Mouse (Mus musculus) layer of hippocampus, adult 9-10 months (tissue): ENCODE data around the gene Mus81.
A peak's percentile ranks its signal among the peaks of the same experiment; 100 is the strongest.
"Not testable (repeated sequence)": the region's sequence is repeated elsewhere in the genome, so short reads cannot be mapped to it uniquely, and the experiment has no call there.

Source experiments
- DNase-seq: peaks from one replicate; pipeline ENCODE4 v3.0.0; 2022; ENCODE audit warnings: low spot score

The Mus81 gene

DNA sequence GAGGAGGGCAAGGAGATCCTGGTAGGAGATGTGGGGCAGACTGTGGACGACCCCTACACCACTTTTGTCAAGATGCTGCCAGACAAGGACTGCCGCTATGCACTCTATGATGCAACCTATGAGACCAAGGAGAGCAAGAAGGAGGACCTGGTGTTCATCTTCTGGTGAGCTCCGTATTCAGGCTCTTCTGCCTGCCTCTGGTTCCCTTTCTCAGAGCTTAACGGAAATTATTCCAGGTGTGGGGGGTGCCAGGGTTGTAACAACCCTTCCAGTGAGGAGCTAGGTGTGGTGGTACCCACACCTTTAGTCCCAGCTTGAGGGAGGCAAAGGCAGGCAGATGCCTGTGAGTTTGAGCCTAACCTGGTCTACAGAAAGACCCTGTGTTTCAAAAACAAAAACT, 4.4 kb upstream of the Mus81 start:
- DNase-seq, result no peak

- peak; percentile 55 for DNase-seq
These were observed 2.9 kb upstream of the Mus81 start for GRCm38 (mm10) chr19:5490898-5491708.

DNA sequence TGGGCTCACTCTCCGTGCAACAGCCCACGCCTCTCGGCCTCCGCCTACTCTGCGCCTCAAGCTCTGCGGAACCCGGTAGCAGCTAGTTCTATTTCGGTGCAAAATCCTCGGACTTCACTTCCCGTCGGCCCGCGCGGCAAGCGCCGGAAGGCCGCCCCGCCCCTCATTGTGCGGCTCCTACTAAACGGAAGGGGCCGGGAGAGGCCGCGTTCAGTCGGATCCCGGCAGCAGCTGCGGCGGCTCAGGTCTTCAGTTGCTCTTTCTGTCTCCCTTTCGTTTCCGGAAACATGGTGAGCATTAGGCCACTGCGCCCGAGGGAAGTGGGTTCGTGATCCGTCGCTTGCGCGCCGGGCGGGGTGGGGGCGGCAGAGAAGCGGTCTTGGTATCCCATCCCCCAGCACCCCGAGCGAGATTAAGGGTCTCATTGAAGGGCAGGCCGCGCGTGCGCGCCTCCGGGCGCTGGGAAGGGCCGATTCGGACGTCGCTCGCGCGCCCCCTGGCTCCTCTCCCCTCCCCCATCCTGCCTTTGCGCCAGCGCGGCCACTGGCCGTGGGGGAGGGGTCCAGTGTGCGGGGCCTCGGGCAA, 2.2 kb upstream of the Mus81 start, which contains the start of gene Cfl1:
Gene Cfl1 (plus strand): TSS at position 143 of the 585 bp plus-strand sequence.
- peak; percentile 88 for DNase-seq

DNA sequence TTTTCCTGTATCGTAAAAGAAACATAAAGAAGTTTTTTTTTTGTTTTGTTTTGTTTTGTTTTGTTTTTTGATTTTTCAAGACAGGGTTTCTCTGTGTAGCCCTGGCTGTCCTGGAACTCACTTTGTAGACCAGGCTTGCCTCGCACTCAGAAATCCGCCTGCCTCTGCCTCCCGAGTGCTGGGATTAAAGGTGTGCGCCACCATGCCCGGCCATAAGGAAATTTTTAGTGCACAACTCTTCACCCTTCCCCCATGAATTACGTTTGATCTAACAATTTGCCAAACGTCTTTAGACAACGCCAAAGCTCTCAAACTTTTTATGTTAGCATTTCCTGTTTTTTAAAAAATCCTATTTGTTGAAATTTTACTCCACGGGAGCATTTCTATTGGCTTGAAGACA, 1.5 kb upstream of the Mus81 start:
- DNase-seq, result not testable (repeated sequence)

DNA sequence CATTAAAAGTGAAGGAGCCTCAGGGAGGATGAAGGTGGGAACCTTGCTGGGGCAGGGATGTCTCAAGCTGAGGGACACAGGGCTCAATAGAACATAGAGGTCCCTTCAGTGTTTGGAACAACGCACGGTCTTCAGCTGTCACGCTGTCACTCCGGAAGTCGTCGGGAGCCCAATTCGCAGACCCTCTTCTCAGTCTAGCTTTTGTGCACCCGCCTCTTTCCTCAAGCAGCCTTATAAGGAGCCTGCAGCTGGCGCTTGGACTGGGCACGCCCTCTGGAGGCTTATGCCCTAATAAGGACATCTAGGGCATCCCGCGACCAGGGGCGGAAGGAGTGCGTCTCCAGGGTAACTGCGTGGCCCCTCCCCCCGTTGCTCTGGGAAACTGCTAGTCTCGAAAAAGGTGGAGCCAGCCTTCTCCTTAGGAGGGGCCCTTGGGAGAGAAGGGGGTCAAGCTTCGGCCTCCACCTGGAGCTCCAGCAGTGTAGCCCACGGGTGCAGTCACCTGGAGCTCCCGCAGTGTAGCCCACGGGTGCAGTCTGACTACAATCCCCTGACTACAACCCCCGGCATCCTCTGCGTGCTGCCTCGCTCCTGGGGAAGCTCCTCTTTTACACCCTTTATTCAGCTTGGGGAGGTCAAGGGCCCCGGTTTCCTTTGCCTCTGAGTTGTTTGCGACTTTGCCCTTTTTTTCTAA, 823 bp upstream of the Mus81 start:
- peak; percentile 93 for DNase-seq

DNA sequence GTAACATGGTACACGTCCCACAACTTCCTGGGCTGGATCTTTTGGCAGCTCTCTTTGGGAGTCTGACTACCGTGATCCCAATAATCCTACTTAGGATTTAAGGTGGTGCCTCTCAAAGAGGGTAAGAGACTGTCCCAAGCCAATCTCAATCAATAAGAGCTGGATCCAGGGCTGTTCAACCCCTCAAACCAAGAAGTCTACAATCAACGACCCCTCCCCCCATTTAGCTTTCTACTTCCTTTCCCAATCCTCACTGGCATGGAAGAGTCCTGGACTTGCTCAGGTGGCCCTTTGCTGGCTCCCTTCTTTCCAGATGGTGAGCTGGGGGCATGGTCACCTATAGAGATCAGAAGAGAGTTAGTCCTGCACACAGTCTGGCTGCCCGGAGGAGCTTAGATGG, 1.4 kb downstream of the Mus81 start:
- no peak for DNase-seq

DNA sequence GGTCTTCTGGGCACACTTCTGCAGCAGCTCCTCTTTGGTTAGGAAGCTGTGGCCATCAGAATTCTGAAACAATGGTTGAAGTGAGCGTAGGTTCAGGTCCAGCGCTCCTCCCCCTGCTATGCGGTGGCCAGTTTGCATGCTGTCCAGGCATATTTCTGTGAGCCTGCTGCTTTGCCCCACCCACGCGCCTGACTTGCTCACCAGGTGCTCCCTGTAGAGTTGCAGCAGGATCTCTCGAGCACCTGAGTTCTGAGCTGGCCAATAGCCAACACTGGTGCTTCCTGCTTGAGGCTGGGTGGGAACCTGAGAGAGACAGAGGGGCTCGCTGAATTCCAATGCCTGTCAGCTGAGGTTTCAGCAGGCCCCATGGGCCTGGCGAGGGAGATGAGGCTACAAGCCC, 1.9 kb downstream of the Mus81 start:
- DNase-seq, result no peak

- DNase-seq, result no peak
These were observed 2.4 kb downstream of the Mus81 start for GRCm38 (mm10) chr19:5485821-5486220.

DNA sequence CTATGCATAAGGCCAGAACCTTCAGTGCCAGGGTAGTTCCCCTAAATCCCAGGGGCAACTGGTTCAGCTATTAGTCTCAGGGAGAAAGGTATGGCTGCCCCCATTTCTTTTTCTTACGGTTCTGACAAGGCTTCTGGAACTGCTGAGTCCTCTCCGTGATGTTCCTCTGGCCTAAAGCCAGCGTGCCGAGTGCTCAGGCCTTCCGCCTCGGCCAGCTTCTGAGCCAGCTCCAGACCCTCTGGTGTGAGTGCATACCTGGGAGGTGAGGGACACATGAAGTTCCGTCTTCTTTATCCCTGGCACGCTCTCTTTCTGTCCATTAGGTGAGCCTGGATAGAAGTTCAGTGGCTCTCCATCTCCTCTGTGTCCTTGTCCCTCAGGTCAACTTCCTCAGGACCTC, 2.8 kb downstream of the Mus81 start:
- no peak for DNase-seq

DNA sequence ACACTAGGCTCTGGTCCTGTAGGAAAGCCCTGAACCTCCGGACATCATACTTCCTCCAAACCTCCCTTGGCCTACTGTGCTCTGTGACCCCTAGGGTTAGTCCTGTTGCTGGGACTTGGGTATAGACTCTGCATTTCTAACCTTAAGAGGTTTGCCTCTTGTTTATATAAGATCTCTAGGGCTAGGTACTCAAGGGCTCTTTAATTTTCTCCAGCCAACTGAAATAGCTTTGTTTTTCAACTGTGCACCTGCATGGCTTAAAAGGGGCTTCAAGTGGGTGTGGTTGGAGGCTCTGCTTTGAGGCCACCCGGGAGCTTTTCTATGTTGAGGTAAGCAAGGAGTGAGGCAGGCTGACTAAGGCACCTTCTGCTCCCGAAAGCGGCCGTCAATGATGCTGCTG, 3.7 kb downstream of the Mus81 start:
- no peak for DNase-seq

DNA sequence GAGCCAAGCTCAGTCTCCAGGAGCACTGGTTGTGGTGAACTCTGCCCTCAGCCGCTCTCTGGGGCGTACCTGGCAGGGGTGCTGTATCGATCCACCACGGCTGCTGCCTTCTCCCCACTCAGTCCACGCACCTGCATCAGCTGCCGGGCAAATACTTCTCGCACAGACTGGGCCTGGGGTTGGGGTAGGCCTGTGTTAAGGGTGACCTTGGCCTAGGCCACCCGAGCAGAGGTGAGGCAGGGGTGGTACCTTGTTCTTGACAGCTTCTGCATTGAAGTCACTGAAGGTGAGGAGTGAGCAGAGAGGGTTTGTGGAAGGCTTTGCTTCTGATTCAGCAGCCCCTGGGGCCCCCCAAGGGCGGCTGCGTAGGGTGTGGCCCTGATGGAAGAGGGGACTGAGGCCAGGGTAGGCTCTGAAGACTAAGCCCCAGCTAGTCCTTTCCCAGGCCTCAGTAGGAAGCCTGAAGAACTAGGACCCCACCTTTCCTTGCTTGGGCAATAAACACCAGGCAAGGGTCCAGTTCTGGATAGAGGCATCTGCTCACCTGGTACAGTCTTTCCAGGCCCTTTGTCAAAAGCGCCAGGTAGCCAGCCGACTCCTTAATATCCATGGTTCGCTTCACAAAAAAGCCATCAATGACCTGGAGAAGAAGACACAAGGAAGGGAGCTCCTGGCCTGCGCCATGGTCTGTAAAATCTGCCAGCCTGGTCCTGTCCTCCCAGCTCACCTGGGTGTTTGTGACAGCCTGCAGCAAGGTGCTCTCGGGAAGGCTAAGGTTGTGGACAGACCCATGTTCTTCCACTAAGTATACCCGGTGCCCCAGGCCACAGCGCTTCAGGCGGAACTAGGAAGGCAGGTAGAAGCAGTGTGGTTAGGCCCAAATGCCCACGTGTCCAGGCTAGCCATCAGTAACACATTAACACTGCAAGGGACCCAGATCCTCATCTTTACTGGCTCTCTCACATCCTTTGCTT, 4.5 kb downstream of the Mus81 start:
- no peak for DNase-seq

- no peak for DNase-seq
These were observed 6.8 kb downstream of the Mus81 start for GRCm38 (mm10) chr19:5481398-5481797.

DNA sequence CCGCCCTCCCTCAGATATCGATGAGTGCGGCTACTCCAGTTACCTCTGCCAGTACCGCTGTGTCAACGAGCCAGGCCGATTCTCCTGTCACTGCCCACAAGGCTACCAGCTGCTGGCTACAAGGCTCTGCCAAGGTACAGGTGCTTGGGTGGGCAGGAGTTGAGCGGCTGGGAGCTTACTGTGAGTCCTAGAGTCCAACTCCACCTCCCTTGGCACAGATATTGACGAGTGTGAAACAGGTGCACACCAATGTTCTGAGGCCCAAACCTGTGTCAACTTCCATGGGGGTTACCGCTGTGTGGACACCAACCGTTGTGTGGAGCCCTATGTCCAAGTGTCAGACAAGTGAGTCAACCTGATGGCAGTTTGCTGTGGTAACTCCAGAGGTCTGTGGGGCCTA, 8.2 kb downstream of the Mus81 start:
- no peak for DNase-seq

DNA sequence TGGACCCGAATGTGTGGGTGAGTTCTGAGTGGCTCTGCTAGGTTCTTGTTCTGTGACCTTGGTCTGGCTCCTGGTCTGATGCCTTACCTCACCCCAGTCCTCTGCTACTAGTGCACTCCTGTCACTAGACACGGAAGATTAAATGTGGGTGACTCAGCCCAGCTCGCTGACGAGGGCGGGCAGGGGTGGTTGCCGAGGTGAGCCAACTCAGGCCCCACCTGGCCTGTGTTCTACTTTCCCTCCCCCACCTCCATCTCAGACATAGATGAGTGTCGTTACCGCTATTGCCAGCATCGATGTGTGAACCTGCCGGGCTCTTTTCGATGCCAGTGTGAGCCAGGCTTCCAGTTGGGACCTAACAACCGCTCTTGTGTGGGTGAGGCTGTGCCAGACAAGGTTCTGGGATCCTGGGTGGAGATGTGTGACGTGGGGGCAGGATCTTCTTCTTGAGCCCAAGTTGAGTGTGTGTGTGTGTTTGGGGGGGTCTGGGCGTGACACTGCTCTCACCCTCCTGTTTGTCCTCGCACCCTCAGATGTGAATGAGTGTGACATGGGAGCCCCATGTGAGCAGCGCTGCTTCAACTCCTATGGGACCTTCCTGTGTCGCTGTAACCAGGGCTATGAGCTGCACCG, 10.4 kb downstream of the Mus81 start:
- no peak for DNase-seq

GRCm38 (mm10) chr19:5477004-5477667, 11.1 kb downstream of the Mus81 start:
- DNase-seq, result no peak

GRCm38 (mm10) chr19:5475069-5475714, 13.0 kb downstream of the Mus81 start:
- no peak for DNase-seq

- DNase-seq, result no peak
These were observed 13.7 kb downstream of the Mus81 start for GRCm38 (mm10) chr19:5474281-5475068.

DNA sequence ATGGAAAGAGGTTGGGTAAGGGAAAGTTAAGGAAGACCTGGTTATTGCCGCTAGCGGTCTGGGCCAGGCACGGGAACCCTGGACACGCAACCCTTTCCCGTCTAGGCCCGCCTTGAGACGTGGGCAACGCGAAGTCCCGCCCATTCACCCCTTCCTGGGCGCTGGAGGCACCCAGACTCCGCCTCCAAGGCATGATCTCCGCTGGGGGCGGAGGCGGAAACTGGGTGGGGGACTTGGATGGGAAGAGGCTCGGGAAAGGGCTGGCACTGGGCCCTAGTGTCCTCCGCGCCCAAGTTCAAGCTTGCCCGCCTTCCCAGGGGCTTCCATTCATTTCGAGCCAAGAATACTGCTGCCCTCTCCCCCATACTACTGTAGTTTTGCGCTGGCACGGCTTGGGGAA, 14.5 kb downstream of the Mus81 start, which contains the start of gene Efemp2:
Gene Efemp2 (plus strand): TSS at position 235 of the 400 bp plus-strand sequence.
- DNase-seq, result no peak

DNA sequence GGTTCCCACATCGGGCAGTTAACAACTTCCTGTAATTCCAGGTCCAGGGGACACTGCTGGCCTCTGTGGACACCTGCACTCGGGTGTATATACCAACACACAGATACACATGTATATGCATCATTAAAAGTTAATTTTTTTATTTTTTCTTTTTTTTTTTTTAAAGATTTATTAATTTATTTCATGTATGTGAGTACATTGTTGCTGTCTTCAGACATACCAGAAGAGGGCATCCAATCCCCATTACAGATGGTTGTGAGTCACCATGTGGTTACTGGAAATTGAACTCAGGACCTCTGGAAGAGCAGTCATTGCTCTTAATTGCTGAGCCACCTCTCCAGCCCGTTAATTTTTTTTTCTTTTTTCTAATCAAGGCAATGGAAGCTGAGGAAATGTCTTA, 15.3 kb downstream of the Mus81 start:
- DNase-seq, result no peak
